Mouse (Mus musculus): Measurements from ENCODE around the gene Elovl6.

DNA sequence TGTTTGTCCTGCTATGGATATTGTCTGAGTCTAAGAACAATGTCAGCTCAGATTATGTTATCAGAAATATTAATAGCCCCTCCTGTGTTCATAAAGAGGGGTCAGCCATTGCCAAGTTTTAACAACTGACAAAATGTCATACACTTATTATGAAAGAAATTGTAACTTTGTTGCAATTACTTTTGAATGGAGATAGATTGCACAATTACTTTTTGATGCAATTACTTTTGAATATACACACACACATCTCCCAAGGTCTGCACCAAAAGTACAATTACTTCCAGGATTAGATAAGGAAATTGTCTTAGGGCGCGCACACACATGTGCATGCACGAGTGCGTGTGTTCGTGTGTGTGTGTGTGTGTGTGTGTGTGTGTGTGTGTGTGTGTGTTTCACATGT lies 90.5 kb downstream of the Elovl6 start:
- TF ChIP-seq CTCF (IDR thresholded peaks at IDR 0.05; ENCODE audit: control insufficient read depth, insufficient read depth, low read length) (no peak), POLR2A (IDR thresholded peaks at IDR 0.05; ENCODE audit: borderline replicate concordance, control insufficient read depth, low read depth, low read length) (no peak)
